Mouse (Mus musculus) kidney, postnatal 25 days (tissue): ENCODE data around the gene Gm28051.

Experiments used
- DNase-seq, 2 experiments: peaks; one replicate each; pipeline ENCODE4 v3.0.0; 2021; ENCODE audit warnings: mixed read lengths in 2 of 2

Gm28051 gene

GRCm38 (mm10) chr12:102742056-102742455, 15.5 kb downstream of the Gm28051 start:
- DNase-seq: no peak

GRCm38 (mm10) chr12:102740285-102740684, 17.3 kb downstream of the Gm28051 start:
- DNase-seq: peak in 1 of 2 experiments; percentile 13

- no peak for DNase-seq
These were observed 18.5 kb downstream of the Gm28051 start for GRCm38 (mm10) chr12:102739096-102739495.

- DNase-seq: peak; percentile 69 to 76
These were observed 24.2 kb downstream of the Gm28051 start for GRCm38 (mm10) chr12:102733381-102733780.

- peak; percentile 13 to 40 for DNase-seq
These were observed 26.6 kb downstream of the Gm28051 start for GRCm38 (mm10) chr12:102730798-102731619.

GRCm38 (mm10) chr12:102729855-102730797, 27.4 kb downstream of the Gm28051 start:
- DNase-seq: peak; percentile 89 to 92

- peak in 1 of 2 experiments; percentile 60 for DNase-seq
These were observed 31.8 kb downstream of the Gm28051 start for GRCm38 (mm10) chr12:102725761-102726175.

- no peak for DNase-seq
These were observed 32.4 kb downstream of the Gm28051 start for GRCm38 (mm10) chr12:102725146-102725545.

- no peak for DNase-seq
These were observed 33.7 kb downstream of the Gm28051 start for GRCm38 (mm10) chr12:102723861-102724260.

- no peak for DNase-seq
These were observed 34.6 kb downstream of the Gm28051 start for GRCm38 (mm10) chr12:102722966-102723365.

- DNase-seq: no peak
These were observed 35.1 kb downstream of the Gm28051 start for GRCm38 (mm10) chr12:102722451-102722850.

GRCm38 (mm10) chr12:102719552-102720315, 37.8 kb downstream of the Gm28051 start:
- peak; percentile 33 to 46 for DNase-seq

GRCm38 (mm10) chr12:102714654-102715395, 42.7 kb downstream of the Gm28051 start:
- no peak for DNase-seq

GRCm38 (mm10) chr12:102714116-102714515, 43.4 kb downstream of the Gm28051 start:
- DNase-seq: no peak

- peak in 1 of 2 experiments; percentile 30 for DNase-seq
These were observed 44.3 kb downstream of the Gm28051 start for GRCm38 (mm10) chr12:102713153-102713865.

- no peak for DNase-seq
These were observed 46.7 kb downstream of the Gm28051 start for GRCm38 (mm10) chr12:102710851-102711375.

GRCm38 (mm10) chr12:102709896-102710295, 47.7 kb downstream of the Gm28051 start:
- DNase-seq: no peak

- peak in 1 of 2 experiments; percentile 49 for DNase-seq
These were observed 49.3 kb downstream of the Gm28051 start for GRCm38 (mm10) chr12:102708220-102708619.

GRCm38 (mm10) chr12:102706833-102707463, 50.6 kb downstream of the Gm28051 start:
- DNase-seq: no peak

- no peak for DNase-seq
These were observed 51.5 kb downstream of the Gm28051 start for GRCm38 (mm10) chr12:102705906-102706640.
